Mouse (Mus musculus) gastrocnemius, adult 18-20 months (tissue): ENCODE measurements around the gene Ppp1ca. TPM values are rescaled to one million over a fixed set of nuclear protein-coding genes. Genes with fewer than 3 reads are reported as not detected.

Experiments
- DNase-seq: peaks from one replicate; pipeline ENCODE4 v3.0.0; 2021; ENCODE audit warnings: low spot score
- total RNA-seq, 2 experiments: library from RNA; stranded (reverse); gene quantifications; 2 replicates each; pipeline ENCODE4 v1.2.3; 2021

Ppp1ca gene
- total RNA-seq, 2 experiments from 2014 or later, result 200 to 201 TPM

- no peak for DNase-seq
Observed at GRCm38 (mm10) chr19:4154437-4155222, 37.2 kb upstream of the Ppp1ca start.

- no peak for DNase-seq
Observed at GRCm38 (mm10) chr19:4155223-4156072, 36.4 kb upstream of the Ppp1ca start.

GRCm38 (mm10) chr19:4156073-4156579, 35.7 kb upstream of the Ppp1ca start:
- DNase-seq, result no peak

GRCm38 (mm10) chr19:4156771-4157170, 35.1 kb upstream of the Ppp1ca start:
- no peak for DNase-seq

GRCm38 (mm10) chr19:4159049-4159448, 32.8 kb upstream of the Ppp1ca start:
- no peak for DNase-seq

- peak; percentile 98 for DNase-seq
Observed at GRCm38 (mm10) chr19:4162646-4163542, 29.0 kb upstream of the Ppp1ca start, which contains the start of gene Rps6kb2. Gene Rps6kb2 (minus strand): TSS chr19:4163354.

- DNase-seq, result no peak
Observed at GRCm38 (mm10) chr19:4163543-4163887, 28.4 kb upstream of the Ppp1ca start.

DNA sequence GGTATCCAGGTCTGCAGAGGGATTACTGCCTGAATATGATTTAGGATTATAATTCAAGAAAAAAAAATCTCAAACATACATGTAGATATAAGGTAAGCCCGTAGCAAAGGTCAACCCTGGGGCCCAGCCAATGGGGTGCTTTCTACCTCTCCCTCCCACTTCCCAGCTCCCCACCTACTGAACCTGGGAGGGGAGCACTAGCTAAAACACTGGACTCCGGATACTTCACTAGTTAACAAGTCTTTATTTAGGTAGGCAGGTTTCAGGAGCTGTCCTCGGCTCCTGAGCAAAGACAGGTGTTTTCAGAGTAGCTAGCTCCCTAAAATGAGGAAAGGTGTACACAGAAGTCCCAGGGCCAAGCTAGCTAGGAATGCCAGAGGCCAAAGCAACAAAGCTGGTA, 27.8 kb upstream of the Ppp1ca start:
- DNase-seq, result no peak

DNA sequence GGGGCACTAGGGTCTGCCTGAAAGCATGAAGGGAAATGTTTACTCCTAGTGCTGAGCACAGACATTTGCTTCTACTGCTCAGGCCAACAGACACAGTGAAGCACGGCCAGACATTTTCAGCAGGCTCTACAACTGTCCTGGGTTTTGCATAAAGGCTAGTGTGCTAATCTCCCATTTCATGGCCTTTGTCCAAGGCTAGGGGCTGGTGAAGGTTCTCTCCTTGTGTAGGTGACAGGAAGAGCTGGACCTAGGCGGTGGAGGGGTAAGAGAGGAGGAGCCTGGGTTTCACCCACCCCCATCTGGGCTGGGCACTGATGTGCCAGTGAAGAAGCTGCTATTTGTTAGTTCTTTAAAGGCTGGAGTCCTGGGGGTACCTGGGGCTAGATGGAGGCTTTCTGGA, 27.1 kb upstream of the Ppp1ca start:
- DNase-seq, result no peak

GRCm38 (mm10) chr19:4166678-4167476, 25.0 kb upstream of the Ppp1ca start:
- no peak for DNase-seq

DNA sequence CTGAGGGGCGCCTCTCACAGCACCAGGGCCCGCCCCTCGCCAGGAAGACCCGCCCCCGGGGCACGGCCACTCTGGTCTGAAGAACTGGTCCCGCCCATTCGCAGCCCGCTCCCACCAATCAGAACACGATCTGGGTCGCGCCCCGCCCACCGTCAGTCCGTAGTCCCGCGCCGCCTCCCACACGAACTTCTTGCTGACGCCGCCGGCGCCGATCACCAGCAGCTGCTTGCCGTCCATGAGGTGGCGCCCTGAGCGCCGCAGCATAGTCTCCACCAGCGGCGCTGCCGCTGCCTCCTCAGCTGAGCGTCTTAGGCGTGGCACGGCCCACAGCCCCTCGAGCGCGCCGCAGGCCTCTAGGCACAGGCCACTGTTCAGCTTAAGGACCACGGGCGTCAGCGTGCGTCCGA, 22.5 kb upstream of the Ppp1ca start:
- peak; percentile 100 for DNase-seq

GRCm38 (mm10) chr19:4169810-4170209, 22.1 kb upstream of the Ppp1ca start:
- no peak for DNase-seq

DNA sequence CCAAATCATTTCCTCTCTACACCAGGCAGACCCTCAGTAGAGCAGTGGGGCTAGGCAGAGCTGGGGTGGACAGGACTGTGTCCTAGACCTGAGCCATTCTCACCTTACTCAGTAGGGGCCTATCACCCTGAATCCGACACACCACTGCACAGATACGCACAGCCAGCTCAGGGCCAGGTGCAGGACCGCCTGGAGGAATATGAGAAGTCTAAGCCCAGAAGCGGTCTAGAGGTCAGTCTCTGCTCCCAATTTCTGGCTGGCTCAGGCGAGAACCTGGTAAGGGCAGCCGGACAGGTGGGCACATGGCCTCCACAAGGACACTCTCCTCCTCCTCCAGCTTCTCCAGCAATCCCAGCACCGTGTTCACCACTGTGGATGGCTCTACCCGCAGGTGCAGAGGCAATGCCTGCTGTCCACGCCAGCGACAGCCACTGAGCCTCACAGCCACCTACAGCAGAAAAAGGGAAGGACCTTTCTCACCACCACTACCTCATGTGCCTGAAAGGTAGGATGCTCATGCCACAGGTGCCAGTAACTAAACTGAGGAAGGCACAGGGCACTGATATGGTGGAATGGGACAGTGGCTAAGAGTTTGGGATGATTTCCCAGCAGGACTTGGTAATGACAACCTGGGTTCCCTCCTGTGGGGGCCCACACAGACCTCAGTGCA, 21.0 kb upstream of the Ppp1ca start:
- no peak for DNase-seq

GRCm38 (mm10) chr19:4171393-4172290, 20.2 kb upstream of the Ppp1ca start:
- peak; percentile 43 for DNase-seq

- DNase-seq, result no peak
Observed at GRCm38 (mm10) chr19:4172925-4173324, 18.9 kb upstream of the Ppp1ca start.

GRCm38 (mm10) chr19:4175368-4175947, 16.4 kb upstream of the Ppp1ca start, which contains the start of gene Carns1:
Gene Carns1 (minus strand): TSS chr19:4175479.
- peak; percentile 57 for DNase-seq

DNA sequence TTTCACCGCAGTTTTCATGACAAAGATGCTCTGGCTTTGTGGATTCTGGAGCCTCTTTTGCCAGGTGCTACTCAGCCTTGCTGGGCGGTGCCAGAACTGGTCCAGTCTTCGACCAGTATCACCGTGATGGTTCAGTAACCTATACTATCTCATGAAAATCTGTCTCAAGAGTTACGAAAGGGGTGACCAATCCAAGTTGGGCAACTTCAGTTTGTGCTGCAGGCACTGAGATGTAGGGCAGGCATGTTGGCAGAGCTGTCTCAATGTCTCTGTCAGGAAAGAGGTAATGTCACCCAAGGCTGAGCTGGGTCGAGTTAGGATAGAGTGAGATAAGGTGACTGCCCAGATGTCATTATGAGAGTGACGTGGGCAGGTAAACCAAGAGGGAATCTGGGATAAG, 11.5 kb upstream of the Ppp1ca start:
- DNase-seq, result no peak

- peak; percentile 41 for DNase-seq
Observed at GRCm38 (mm10) chr19:4181892-4182291, 10.0 kb upstream of the Ppp1ca start.
